Mouse (Mus musculus) layer of hippocampus, adult 9-11 months (tissue): ENCODE measurements at regions not wholly inside any gene's neighbourhood (a gene's known extent, or its start where the extent isn't known, plus 50 kb on each side); places are given as distances from the start of the nearest gene placed in this dataset.
"Not testable (repeated sequence)": the region's sequence is repeated elsewhere in the genome, so short reads cannot be mapped to it uniquely, and the experiment has no call there.

ENCODE experiments used
- DNase-seq: peaks from one replicate; pipeline ENCODE4 v3.0.0; 2022

- no peak for DNase-seq
Observed at GRCm38 (mm10) chr14:15880146-15880545, 368.9 kb upstream of the Ngly1 start.

GRCm38 (mm10) chr14:15881284-15881683, 367.8 kb upstream of the Ngly1 start:
- DNase-seq, result peak; percentile 18

GRCm38 (mm10) chr14:15884641-15885340, 364.3 kb upstream of the Ngly1 start:
- DNase-seq, result no peak

GRCm38 (mm10) chr14:15897098-15897497, 352.0 kb upstream of the Ngly1 start:
- DNase-seq, result no peak

DNA sequence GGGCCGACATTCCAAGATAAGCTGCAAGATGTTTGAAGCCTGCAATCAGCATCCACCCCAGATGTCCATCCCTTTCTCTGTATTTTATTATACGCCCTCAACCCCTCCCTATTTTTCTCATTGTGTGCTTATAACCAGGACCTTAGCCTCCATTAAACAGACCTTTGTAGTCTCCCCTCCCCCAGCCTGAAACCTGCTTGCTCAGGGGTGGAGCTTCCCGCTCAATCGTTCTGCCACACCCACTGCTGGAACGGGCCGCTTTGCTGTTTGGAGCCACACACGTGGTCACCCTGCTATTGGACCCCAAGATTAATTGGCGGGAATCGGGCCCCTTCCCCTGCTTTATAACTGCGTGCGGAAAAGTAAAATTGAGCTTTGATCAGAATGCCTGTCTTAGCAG, 342.7 kb upstream of the Ngly1 start:
- not testable (repeated sequence) for DNase-seq

DNA sequence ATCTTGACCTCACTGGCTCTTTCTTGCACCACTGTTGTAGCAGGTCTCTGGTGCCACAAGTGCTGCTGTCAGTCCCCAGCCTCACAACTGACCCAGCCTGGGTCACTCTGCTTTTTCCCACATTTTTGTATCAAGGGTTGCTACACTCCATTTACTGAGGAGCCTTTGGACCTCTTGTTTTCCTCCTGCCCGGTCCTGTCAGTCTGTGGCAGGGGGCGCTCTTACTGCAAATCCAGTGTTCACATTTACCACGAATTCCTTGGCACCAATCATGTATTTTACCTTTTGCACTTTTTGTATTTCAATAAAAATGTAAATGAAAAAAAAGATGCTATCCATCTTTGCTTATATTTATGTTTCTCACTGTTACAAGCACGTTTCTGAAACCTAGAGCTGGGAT, 335.9 kb upstream of the Ngly1 start:
- DNase-seq, result not testable (repeated sequence)

GRCm38 (mm10) chr14:15914176-15914575, 334.9 kb upstream of the Ngly1 start:
- DNase-seq, result no peak

DNA sequence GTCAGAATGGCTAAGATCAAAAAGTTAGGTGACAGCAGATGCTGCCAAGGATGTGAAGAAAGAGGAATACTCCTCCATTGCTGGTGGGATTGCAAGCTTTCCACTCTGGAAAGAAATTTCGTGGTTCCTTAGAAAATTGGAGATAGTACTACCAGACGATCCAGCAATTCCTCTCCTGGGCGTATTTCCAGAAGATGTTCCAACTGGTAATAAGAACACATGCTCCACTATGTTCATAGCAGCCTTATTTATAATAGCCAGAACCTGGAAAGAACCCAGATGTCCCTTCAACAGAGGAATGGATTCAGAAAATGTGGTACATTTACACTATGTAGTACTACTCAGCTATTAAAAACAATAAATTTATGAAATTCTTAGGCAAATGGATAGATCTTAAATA, 324.4 kb upstream of the Ngly1 start:
- peak; percentile 20 for DNase-seq

DNA sequence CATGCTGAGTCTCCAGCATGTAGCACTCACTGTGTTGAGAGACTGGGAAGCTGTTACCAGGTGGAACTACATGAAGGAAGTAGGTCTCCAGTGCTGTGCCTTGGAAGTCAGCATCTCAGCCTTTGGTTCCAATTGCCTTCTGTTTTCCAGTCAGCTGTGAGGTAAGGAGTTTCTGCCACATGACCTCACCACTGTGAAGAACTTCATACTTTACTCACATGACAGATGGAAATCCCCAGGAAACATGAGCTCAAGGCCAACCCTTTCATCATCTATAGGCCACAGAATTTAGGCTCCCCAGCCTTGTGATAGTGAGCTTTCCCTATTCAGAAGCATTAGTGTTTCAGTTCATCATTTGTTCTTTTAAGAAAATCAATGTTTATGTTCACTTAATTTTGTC, 314.4 kb upstream of the Ngly1 start:
- DNase-seq, result no peak

- DNase-seq, result no peak
Observed at GRCm38 (mm10) chr14:15970321-15970720, 278.8 kb upstream of the Ngly1 start.

GRCm38 (mm10) chr14:15970767-15971166, 278.3 kb upstream of the Ngly1 start:
- no peak for DNase-seq

- no peak for DNase-seq
Observed at GRCm38 (mm10) chr14:15971306-15971705, 277.8 kb upstream of the Ngly1 start.

GRCm38 (mm10) chr14:15977366-15977765, 271.7 kb upstream of the Ngly1 start:
- DNase-seq, result no peak

DNA sequence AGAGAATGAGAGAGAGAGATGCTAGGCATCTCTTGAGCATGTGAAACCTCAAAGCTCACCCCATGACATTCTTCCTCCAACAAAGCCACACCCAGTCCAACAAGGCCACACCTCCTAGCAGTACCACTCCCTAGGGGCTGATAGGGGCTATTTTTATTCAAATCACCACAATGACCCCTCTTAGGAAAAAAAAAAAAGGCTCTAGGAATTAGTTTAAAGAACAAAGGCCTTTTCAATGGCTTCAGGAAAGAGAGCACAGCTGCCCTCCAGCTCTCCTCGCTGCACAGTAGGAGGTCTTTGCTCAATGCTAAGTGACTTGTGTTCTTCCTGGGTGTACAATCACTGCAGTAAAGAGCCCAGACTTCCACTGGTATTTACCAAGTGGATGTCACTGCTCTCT, 270.8 kb upstream of the Ngly1 start:
- no peak for DNase-seq

DNA sequence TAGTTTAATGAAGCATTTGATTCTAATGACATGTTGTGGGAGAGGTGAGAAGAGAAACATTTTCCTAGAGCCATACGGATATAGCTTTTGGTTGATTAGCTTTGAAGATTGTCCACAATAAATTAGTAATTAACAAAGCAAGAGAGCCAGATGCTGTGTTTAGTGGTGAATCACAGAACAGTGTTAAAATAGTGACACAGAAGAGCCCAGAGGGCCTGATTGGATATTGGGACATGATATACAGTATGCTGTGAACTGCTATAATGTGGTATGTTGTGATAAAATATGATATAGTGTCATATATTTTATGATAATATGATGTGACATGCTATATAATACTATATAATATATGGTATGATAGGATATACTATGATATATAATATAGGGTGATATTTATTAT, 243.7 kb upstream of the Ngly1 start:
- no peak for DNase-seq

DNA sequence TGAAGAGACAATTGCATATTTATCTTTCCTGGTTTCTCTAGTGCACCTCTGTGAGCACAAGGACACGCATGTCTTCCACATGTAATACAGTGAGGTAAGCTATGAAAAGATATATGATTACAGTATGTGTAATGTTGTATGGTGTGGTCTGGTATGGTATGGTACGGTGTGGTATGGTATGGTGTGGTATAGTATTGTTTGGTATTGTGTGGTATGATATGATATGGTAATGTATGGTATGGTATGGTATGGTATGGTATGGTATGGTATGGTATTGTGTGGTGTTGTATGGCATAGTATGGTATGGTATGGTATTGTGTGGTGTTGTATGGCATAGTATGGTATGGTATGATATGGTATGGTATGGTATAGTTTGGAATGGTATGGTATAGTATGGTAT, 242.1 kb upstream of the Ngly1 start:
- no peak for DNase-seq

GRCm38 (mm10) chr14:16009778-16010177, 239.3 kb upstream of the Ngly1 start:
- no peak for DNase-seq

- no peak for DNase-seq
Observed at GRCm38 (mm10) chr14:16023853-16024252, 225.2 kb upstream of the Ngly1 start.

DNA sequence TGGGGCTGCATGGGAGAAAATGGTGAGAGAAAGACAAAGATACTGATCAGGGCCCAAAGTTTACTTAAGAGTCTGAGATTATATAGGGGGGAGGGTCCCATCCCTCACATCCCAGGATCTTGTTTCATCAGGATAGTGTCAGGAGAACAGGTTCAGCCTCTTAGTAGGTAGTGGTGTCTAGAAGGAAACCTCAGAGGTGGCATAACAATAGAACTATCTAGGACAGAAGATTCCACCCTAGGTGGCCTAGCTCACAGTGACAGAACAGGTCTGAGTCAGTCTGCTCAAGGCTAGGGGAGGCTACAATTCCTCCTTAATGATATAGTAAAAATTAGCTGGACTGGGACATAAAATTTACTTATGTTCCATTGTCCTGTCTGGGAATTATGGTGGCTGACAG, 211.3 kb upstream of the Ngly1 start:
- DNase-seq, result no peak

DNA sequence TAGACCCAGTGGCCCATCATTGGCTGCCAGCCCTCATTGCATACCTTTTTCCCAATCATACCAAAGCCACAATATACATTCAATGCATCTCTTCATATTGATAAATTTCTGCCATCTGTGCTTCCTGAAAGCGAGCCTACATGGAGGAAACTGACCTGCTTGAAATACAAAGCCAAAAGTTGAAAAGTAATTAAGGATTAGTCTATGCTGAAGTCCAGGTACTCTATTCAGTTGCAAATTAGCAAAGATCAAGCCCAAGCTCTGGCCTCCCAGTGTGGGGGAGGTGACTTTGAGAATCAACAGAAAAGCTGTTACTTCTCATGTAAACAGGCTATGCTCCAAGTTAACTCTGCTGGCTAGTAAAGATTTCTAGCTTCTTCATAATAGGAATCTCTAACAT, 210.7 kb upstream of the Ngly1 start:
- no peak for DNase-seq

DNA sequence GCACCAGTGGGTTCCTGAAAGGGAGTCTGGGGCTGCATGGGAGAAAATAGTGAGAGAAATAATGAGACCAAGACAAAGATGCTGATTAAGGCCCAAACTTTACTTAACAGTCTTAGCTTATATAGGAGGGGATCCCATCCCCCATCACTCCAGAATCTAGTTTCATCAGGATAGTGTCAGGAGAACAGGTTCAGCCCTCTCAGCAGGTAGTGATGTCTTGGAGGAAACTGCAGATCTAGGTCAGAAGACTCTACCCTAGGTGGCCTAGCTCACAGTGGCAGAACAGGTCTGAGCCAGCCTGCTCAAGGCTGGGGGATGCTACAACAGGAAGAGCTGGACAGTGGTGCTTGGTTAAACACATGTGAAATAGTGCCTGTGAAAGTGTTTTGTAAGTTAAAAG, 204.6 kb upstream of the Ngly1 start:
- no peak for DNase-seq

DNA sequence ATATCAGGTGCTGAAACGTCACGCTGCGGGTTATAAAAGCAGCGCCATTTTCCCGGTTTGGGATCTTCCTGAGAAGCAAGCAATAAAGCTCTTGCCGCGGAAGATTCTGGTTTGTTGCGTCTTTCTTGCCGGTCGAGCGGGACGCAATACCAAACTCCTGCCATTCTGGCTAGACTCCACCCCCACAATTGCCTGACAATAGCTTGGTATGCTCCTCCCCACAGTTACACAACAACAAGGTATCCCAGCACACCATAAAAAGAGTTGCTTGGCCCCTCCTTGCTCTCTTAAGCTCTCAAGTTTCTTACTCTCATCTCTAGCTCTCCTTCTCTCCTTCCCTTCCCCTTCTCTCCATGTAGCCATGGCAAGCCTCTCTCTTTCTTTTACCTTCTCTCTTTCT, 176.5 kb upstream of the Ngly1 start:
- not testable (repeated sequence) for DNase-seq

DNA sequence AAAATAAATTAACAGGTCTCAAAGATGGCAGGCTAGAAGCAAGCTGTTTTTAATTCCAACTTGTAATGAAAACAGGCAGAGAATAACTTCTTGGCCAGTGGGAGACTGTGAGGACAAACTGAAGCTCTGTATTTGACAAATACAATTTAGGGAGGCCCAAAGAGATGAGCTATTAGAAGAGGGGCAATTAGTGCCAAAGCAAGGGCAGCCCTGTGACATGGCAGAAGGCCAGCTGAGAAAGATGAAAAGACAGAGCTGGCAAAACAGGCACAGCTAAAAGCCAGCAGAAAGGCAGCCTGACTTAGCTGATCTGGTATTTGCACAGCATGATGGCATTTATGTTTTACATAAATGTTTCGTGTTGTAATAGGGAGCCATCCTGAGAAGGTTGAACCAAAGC, 175.0 kb upstream of the Ngly1 start:
- no peak for DNase-seq

GRCm38 (mm10) chr14:16079096-16079495, 170.0 kb upstream of the Ngly1 start:
- no peak for DNase-seq

GRCm38 (mm10) chr14:16087231-16087630, 161.8 kb upstream of the Ngly1 start:
- not testable (repeated sequence) for DNase-seq
